Mouse (Mus musculus) heart, postnatal 0 days (tissue): ENCODE results near the gene Znrf2.
"Not testable (repeated sequence)": the region's sequence is repeated elsewhere in the genome, so short reads cannot be mapped to it uniquely, and the experiment has no call there.

ENCODE experiments used
- CTCF ChIP-seq: IDR thresholded peaks from 2 replicates; pipeline ENCODE4 v1.5.1; 2016; ENCODE audit warnings: antibody characterized with exemption, control low read depth, low read depth
- EP300 ChIP-seq: IDR thresholded peaks from 2 replicates; pipeline ENCODE4 v1.6.1; 2016; ENCODE audit warnings: antibody characterized with exemption, low read depth

DNA sequence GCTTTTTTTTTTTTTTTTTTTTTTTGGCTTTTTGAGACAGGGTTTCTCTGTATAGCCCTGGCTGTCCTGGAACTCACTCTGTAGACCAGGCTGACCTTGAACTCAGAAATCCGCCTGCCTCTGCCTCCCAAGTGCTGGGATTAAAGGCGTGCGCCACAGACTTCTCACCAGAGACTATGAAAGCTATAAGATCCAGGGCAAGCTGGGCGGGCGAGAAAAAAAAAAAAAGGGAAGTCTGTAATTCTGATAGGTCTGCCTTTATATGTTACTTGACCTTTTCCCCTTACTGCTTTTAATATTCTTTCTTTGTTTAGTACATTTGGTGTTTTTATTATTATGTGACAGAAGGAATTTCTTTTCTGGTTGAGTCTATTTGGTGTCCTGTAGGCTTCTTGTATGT, 42.4 kb downstream of the Znrf2 start:
- TF ChIP-seq EP300, CTCF: not testable (repeated sequence)
